Mouse (Mus musculus): ENCODE data around the gene Fam111a.

Fam111a gene

GRCm38 (mm10) chr19:12564197-12564596, 18.7 kb downstream of the Fam111a start:
- DNase-seq (ENCODE audit: low spot score in 2 of 2) = no peak

GRCm38 (mm10) chr19:12567011-12567410, 21.5 kb downstream of the Fam111a start:
- DNase-seq (ENCODE audit: low spot score in 2 of 2) = no peak

- no peak for DNase-seq (ENCODE audit: low spot score in 2 of 2)
These were observed 25.3 kb downstream of the Fam111a start for GRCm38 (mm10) chr19:12570866-12571265.

- no peak for DNase-seq (ENCODE audit: low spot score in 2 of 2)
These were observed 26.1 kb downstream of the Fam111a start for GRCm38 (mm10) chr19:12571687-12572086.

- DNase-seq (ENCODE audit: low spot score in 2 of 2) = no peak
These were observed 27.2 kb downstream of the Fam111a start for GRCm38 (mm10) chr19:12572614-12573265.

- peak; percentile 86 to 87 for DNase-seq (ENCODE audit: low spot score in 2 of 2)
These were observed 27.9 kb downstream of the Fam111a start for GRCm38 (mm10) chr19:12573266-12574011.

- DNase-seq (ENCODE audit: low spot score in 2 of 2) = no peak
These were observed 28.5 kb downstream of the Fam111a start for GRCm38 (mm10) chr19:12574012-12574407.

- DNase-seq (ENCODE audit: low spot score in 2 of 2) = no peak
These were observed 29.6 kb downstream of the Fam111a start for GRCm38 (mm10) chr19:12575107-12575506.

GRCm38 (mm10) chr19:12575514-12575913, 30.0 kb downstream of the Fam111a start:
- DNase-seq (ENCODE audit: low spot score in 2 of 2) = no peak

- no peak for DNase-seq (ENCODE audit: low spot score in 2 of 2)
These were observed 31.1 kb downstream of the Fam111a start for GRCm38 (mm10) chr19:12576639-12577038.

GRCm38 (mm10) chr19:12585310-12585709, 39.8 kb downstream of the Fam111a start:
- no peak for DNase-seq (ENCODE audit: low spot score in 2 of 2)

- peak in 1 of 2 experiments; percentile 43 for DNase-seq (ENCODE audit: low spot score in 2 of 2)
These were observed 46.4 kb downstream of the Fam111a start for GRCm38 (mm10) chr19:12591908-12592307.

- no peak for DNase-seq (ENCODE audit: low spot score in 2 of 2)
These were observed 49.6 kb downstream of the Fam111a start for GRCm38 (mm10) chr19:12595135-12595529.

GRCm38 (mm10) chr19:12595530-12596289, 50.2 kb downstream of the Fam111a start:
- peak; percentile 39 to 65 for DNase-seq (ENCODE audit: low spot score in 2 of 2)

GRCm38 (mm10) chr19:12596290-12597072, 50.9 kb downstream of the Fam111a start:
- no peak for DNase-seq (ENCODE audit: low spot score in 2 of 2)

- no peak for DNase-seq (ENCODE audit: low spot score in 2 of 2)
These were observed 51.5 kb downstream of the Fam111a start for GRCm38 (mm10) chr19:12597073-12597405.

GRCm38 (mm10) chr19:12598674-12599073, 53.1 kb downstream of the Fam111a start:
- DNase-seq (ENCODE audit: low spot score in 2 of 2) = no peak

- DNase-seq (ENCODE audit: low spot score in 2 of 2) = no peak
These were observed 54.1 kb downstream of the Fam111a start, which contains the start of gene Gm4952 for GRCm38 (mm10) chr19:12599674-12600073. Gene Gm4952 (plus strand): TSS chr19:12599974.

- no peak for DNase-seq (ENCODE audit: low spot score in 2 of 2)
These were observed 55.3 kb downstream of the Fam111a start for GRCm38 (mm10) chr19:12600684-12601480.

GRCm38 (mm10) chr19:12608336-12608735, 62.8 kb downstream of the Fam111a start:
- DNase-seq (ENCODE audit: low spot score in 2 of 2) = no peak

GRCm38 (mm10) chr19:12613646-12614045, 68.1 kb downstream of the Fam111a start:
- no peak for DNase-seq (ENCODE audit: low spot score in 2 of 2)

Measured in urinary bladder, postnatal 4 days (tissue).